ENCODE assay signal across 10 mouse cellular contexts in genomic region chr7:75596058-75596748, GRCm38 (mm10).
DNase-seq lines count a peak whose midpoint lies in the region; ATAC-seq and TF ChIP-seq lines count a peak whose summit lies in the region.
"Had no signal": no experiment of that assay in that cellular context is flagged by ENCODE, and none has a peak within 500 bp of the region (broad histone marks: within the 10 kb centered on the region; RNA-seq: fewer than 3 reads in every experiment).

No protein-coding gene starts in this region.

- no peak overlapping the region for H3K4me3 ChIP-seq in G1E (ENCODE audit: low read depth, low read length)

- H3K27me3 ChIP-seq in G1E (ENCODE audit: insufficient read depth, low read length) = no peaks in the 10 kb centered on the region

- H3K36me3 ChIP-seq in G1E (replicated peaks) = no peaks in the 10 kb centered on the region

- no peak for TF ChIP-seq CTCF in G1E (IDR thresholded peaks at IDR 0.05; ENCODE audit: low read depth, low read length)

- no peaks in the 10 kb centered on the region for H3K9me3 ChIP-seq in G1E (replicated peaks)

- H3K4me1 ChIP-seq in G1E (ENCODE audit: insufficient read depth, low read depth, low read length) = peaks cover 6% of the 10 kb centered on the region

- peak; percentile 40 for DNase-seq in adrenal gland, postnatal 14 days
- no peak for DNase-seq in adrenal gland, postnatal 25 days
- DNase-seq in G1E (ENCODE audit: low spot score) = peak; percentile 6
- DNase-seq in kidney, adult 18-20 months = no peak
- DNase-seq in left cerebral cortex, adult 18-20 months (ENCODE audit: low spot score in 2 of 2) = no peak
- DNase-seq in cerebellum, postnatal 25 days = no peak
- DNase-seq: embryo, embryonic 11 days; heart, postnatal 36 days had no signal

- peak; percentile 15; the same call in 1 of the 2 replicates for ATAC-seq in G1E (ENCODE audit: extremely low read depth, insufficient number of reproducible peaks, low FRiP score, poor library complexity, severe bottlenecking)
- peak; percentile 59 for ATAC-seq in inflammation-experienced regulatory T-cells, adult 6 months
- ATAC-seq in megakaryocyte-erythroid progenitor cell, adult 5-6 weeks (replicated peaks; ENCODE audit: low FRiP score, low TSS enrichment, poor library complexity, severe bottlenecking) = peak; percentile 60

Comparison
In these comparisons a context has a peak if more than half of its experiments do, and no peak if none do; other contexts are left out.
1. DNase-seq: peak in adrenal gland, postnatal 14 days (single experiment) and G1E (single experiment); none in adrenal gland, postnatal 25 days (single experiment), kidney, adult 18-20 months (single experiment), left cerebral cortex, adult 18-20 months (0 of 2) and cerebellum, postnatal 25 days (0 of 2).
2. Peak in every context shown above with its lines, with median percentiles within 50 percentile points of each other: ATAC-seq.